Mouse (Mus musculus) NIH3T3 (cell line): ENCODE results near the gene 4921504E06Rik.

Source experiments
- DNase-seq: peaks from one replicate; pipeline ENCODE4 v3.0.0-alpha.2; 2012; ENCODE audit warnings: low read depth

Gene 4921504E06Rik

GRCm38 (mm10) chr2:19553821-19554592, at the start of gene 4921504E06Rik:
4921504E06Rik (minus strand) TSS chr2:19553914.
- peak; percentile 46 for DNase-seq

- DNase-seq: no peak
These were observed 47.7 kb upstream of the 4921504E06Rik start for GRCm38 (mm10) chr2:19601386-19601925.

- no peak for DNase-seq
These were observed 47.1 kb upstream of the 4921504E06Rik start for GRCm38 (mm10) chr2:19600860-19601259.

GRCm38 (mm10) chr2:19599801-19600200, 46.1 kb upstream of the 4921504E06Rik start:
- no peak for DNase-seq

- no peak for DNase-seq
These were observed 43.3 kb upstream of the 4921504E06Rik start for GRCm38 (mm10) chr2:19596988-19597387.

- no peak for DNase-seq
These were observed 42.7 kb upstream of the 4921504E06Rik start for GRCm38 (mm10) chr2:19596426-19596825.

- no peak for DNase-seq
These were observed 41.1 kb upstream of the 4921504E06Rik start for GRCm38 (mm10) chr2:19594856-19595255.

- peak; percentile 51 for DNase-seq
These were observed 26.1 kb upstream of the 4921504E06Rik start for GRCm38 (mm10) chr2:19579846-19580245.

GRCm38 (mm10) chr2:19579180-19579579, 25.5 kb upstream of the 4921504E06Rik start:
- DNase-seq: peak; percentile 54

GRCm38 (mm10) chr2:19562114-19562829, 8.6 kb upstream of the 4921504E06Rik start:
- no peak for DNase-seq

- no peak for DNase-seq
These were observed 6.9 kb upstream of the 4921504E06Rik start for GRCm38 (mm10) chr2:19560654-19561053.

- DNase-seq: no peak
These were observed 6.4 kb upstream of the 4921504E06Rik start for GRCm38 (mm10) chr2:19560071-19560470.

GRCm38 (mm10) chr2:19551396-19551795, 2.3 kb downstream of the 4921504E06Rik start:
- no peak for DNase-seq

- peak; percentile 57 for DNase-seq
These were observed 12.8 kb downstream of the 4921504E06Rik start for GRCm38 (mm10) chr2:19540906-19541305.

- DNase-seq: no peak
These were observed 24.3 kb downstream of the 4921504E06Rik start for GRCm38 (mm10) chr2:19529428-19529827.

- DNase-seq: peak; percentile 81
These were observed 24.9 kb downstream of the 4921504E06Rik start for GRCm38 (mm10) chr2:19528797-19529196.

- no peak for DNase-seq
These were observed 29.6 kb downstream of the 4921504E06Rik start for GRCm38 (mm10) chr2:19524071-19524470.

GRCm38 (mm10) chr2:19521662-19522061, 32.1 kb downstream of the 4921504E06Rik start:
- DNase-seq: peak; percentile 15

GRCm38 (mm10) chr2:19520617-19521016, 33.1 kb downstream of the 4921504E06Rik start:
- DNase-seq: no peak

GRCm38 (mm10) chr2:19519768-19520167, 33.9 kb downstream of the 4921504E06Rik start:
- peak; percentile 68 for DNase-seq

GRCm38 (mm10) chr2:19517952-19518351, 35.8 kb downstream of the 4921504E06Rik start:
- no peak for DNase-seq

- DNase-seq: no peak
These were observed 41.3 kb downstream of the 4921504E06Rik start for GRCm38 (mm10) chr2:19512381-19512780.

GRCm38 (mm10) chr2:19511032-19511431, 42.7 kb downstream of the 4921504E06Rik start:
- DNase-seq: no peak
